Mouse (Mus musculus): ENCODE measurements around the gene Traf3ip3. TPM values are rescaled to one million over a fixed set of nuclear protein-coding genes. Genes with fewer than 3 reads are reported as not detected.

Traf3ip3 gene
- polyA plus RNA-seq, 1 experiment from 2014 or later: 1.2 TPM

DNA sequence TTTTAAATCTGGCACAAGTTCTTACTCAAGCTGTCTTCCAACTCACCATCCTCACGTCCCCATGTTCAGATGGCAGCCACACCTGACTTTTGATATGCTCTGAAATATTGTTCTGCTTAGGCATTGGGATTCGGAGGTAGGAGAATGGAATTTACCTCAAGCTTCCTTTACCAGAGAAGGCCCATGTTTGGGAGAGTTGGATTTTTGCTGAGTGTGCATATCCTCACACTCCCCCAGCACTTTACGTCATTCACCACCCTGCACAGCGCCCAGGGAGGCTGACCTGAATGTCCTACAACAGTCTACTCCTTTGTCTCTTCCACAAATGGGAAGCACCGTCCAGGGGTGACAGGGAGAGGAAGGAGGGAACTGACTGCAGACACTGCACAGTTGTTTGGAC, 18.9 kb upstream of the Traf3ip3 start:
- Histone ChIP-seq H3K27me3 (ENCODE audit: control insufficient read depth, insufficient read depth, low read length) (no peaks in the 10 kb centered on the region), H3K27ac (replicated peaks; ENCODE audit: low read depth, low read length) (no peak overlapping the region), H3K9ac (ENCODE audit: low read length) (no peak overlapping the region), H3K9me3 (ENCODE audit: control insufficient read depth, low read length) (no peaks in the 10 kb centered on the region), H3K36me3 (ENCODE audit: control insufficient read depth, insufficient read depth, low read length) (no peaks in the 10 kb centered on the region), H3K4me2 (ENCODE audit: low read depth, severe bottlenecking) (no peak overlapping the region), H3K4me1 (ENCODE audit: control insufficient read depth, insufficient read depth, low read length) (no peaks in the 10 kb centered on the region), H3K4me3 (ENCODE audit: low read depth, low read length) (no peak overlapping the region)
- WGBS: 83% methylated on average over 5 of the region's 5 CpGs
- DNase-seq (ENCODE audit: low spot score) (no peak), ATAC-seq (ENCODE audit: insufficient number of reproducible peaks, low FRiP score, low TSS enrichment, low read depth) (no peak)

DNA sequence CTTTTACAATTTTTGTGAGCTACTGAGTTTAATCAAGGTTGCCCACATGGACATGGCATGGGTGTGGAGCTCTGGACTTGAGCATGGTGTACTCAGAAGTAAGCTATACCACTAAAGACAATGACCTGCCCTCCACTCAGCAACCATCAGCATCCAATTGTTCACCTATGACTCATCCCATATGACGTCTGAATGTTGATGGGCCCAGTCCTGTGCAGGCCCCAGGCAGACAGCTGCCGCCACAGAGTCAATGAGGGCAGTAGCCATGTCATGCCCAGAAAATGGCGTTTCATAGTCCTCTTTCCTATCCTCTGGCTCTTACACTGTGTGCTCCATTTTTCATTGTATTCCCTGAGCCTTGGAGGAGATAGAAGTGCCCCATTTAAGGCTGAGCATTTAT, 14.5 kb upstream of the Traf3ip3 start:
- ATAC-seq (ENCODE audit: insufficient number of reproducible peaks, low FRiP score, low TSS enrichment, low read depth) (no peak), DNase-seq (ENCODE audit: low spot score) (no peak)
- Histone ChIP-seq H3K9ac (ENCODE audit: low read length) (no peak overlapping the region), H3K4me3 (ENCODE audit: low read depth, low read length) (no peak overlapping the region), H3K36me3 (ENCODE audit: control insufficient read depth, insufficient read depth, low read length) (no peaks in the 10 kb centered on the region), H3K27me3 (ENCODE audit: control insufficient read depth, insufficient read depth, low read length) (no peaks in the 10 kb centered on the region), H3K4me1 (ENCODE audit: control insufficient read depth, insufficient read depth, low read length) (no peaks in the 10 kb centered on the region), H3K9me3 (ENCODE audit: control insufficient read depth, low read length) (no peaks in the 10 kb centered on the region), H3K27ac (replicated peaks; ENCODE audit: low read depth, low read length) (no peak overlapping the region), H3K4me2 (ENCODE audit: low read depth, severe bottlenecking) (no peak overlapping the region)
- 71% methylated on average over 3 of the region's 3 CpGs for WGBS

DNA sequence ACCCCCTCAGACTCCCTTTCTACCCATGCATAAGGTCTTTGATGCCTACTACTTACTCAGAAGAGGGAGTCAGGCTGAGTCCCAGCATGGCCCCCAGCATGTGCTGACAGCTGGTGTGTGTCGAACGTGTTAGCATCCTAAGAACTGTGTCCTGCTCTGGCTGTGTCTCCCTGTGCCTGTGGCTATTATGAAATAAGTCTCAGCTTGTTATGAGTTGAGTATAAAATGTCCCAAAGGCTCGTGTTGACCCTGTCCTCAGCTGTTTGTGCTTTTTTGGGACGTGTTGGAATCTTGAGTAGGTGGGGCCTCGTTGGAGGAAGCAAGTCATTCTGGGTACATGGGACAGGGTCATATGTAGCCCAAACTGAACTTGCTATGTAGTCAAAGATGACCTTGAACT, 12.6 kb upstream of the Traf3ip3 start:
- WGBS: 76% methylated on average over 5 of the region's 5 CpGs
- DNase-seq (ENCODE audit: low spot score) (no peak), ATAC-seq (ENCODE audit: insufficient number of reproducible peaks, low FRiP score, low TSS enrichment, low read depth) (no peak)
- H3K27ac ChIP-seq (replicated peaks; ENCODE audit: low read depth, low read length): no peak overlapping the region
- no peaks in the 10 kb centered on the region for H3K27me3 ChIP-seq (ENCODE audit: control insufficient read depth, insufficient read depth, low read length)
- H3K36me3 ChIP-seq (ENCODE audit: control insufficient read depth, insufficient read depth, low read length): no peaks in the 10 kb centered on the region
- no peak overlapping the region for H3K4me2 ChIP-seq (ENCODE audit: low read depth, severe bottlenecking)
- H3K9ac ChIP-seq (ENCODE audit: low read length): no peak overlapping the region
- no peaks in the 10 kb centered on the region for H3K4me1 ChIP-seq (ENCODE audit: control insufficient read depth, insufficient read depth, low read length)
- no peaks in the 10 kb centered on the region for H3K9me3 ChIP-seq (ENCODE audit: control insufficient read depth, low read length)
- H3K4me3 ChIP-seq (ENCODE audit: low read depth, low read length): no peak overlapping the region

DNA sequence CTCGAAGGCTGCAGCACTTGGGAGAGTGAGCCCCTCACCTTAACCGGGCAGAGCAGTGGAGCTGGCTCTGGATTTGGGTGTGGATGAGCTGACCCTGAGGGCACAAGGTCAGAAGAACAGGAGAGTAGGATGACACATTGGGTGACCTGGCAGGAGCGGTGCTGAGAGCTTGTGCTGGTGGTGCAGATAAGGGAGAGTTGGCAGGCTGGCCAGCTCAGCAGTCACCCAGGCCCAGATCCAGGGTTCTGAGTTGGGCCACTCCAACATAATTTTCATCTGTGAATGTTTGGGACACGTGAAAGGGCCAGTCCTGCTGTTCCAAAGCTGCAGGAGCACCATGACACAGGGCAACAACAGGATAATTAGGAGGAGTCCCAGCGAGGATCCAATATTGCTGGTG, 9.9 kb upstream of the Traf3ip3 start:
- DNase-seq (ENCODE audit: low spot score): no peak
- no peaks in the 10 kb centered on the region for H3K9me3 ChIP-seq (ENCODE audit: control insufficient read depth, low read length)
- H3K27ac ChIP-seq (replicated peaks; ENCODE audit: low read depth, low read length): no peak overlapping the region
- 75% methylated on average over 5 of the region's 5 CpGs for WGBS
- H3K9ac ChIP-seq (ENCODE audit: low read length): no peak overlapping the region
- no peaks in the 10 kb centered on the region for H3K27me3 ChIP-seq (ENCODE audit: control insufficient read depth, insufficient read depth, low read length)
- H3K36me3 ChIP-seq (ENCODE audit: control insufficient read depth, insufficient read depth, low read length): no peaks in the 10 kb centered on the region
- ATAC-seq (ENCODE audit: insufficient number of reproducible peaks, low FRiP score, low TSS enrichment, low read depth): no peak
- H3K4me1 ChIP-seq (ENCODE audit: control insufficient read depth, insufficient read depth, low read length): no peaks in the 10 kb centered on the region
- H3K4me3 ChIP-seq (ENCODE audit: low read depth, low read length): no peak overlapping the region
- H3K4me2 ChIP-seq (ENCODE audit: low read depth, severe bottlenecking): no peak overlapping the region

DNA sequence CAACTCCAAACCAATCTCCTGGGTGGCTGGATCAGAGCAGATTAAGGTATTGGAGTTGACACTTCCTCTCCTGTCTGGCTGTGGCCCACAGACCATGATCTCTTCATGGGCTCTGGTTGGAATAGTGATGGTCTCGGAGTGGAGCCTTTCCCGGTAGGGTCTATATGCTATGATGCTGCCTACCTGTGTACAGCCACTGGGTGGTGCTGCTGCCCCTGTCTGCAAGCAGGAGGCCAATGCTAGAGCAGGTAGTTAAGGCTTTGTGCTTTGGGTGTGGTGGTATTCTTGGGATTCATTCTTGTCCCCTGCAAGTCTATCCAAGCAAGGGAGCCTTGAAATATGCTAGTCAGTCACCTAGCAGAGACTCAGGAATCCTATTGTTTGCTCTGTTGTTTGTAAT, 6.7 kb upstream of the Traf3ip3 start:
- Histone ChIP-seq H3K9me3 (ENCODE audit: control insufficient read depth, low read length) (no peaks in the 10 kb centered on the region), H3K27ac (replicated peaks; ENCODE audit: low read depth, low read length) (no peak overlapping the region), H3K4me1 (ENCODE audit: control insufficient read depth, insufficient read depth, low read length) (no peaks in the 10 kb centered on the region), H3K27me3 (ENCODE audit: control insufficient read depth, insufficient read depth, low read length) (no peaks in the 10 kb centered on the region), H3K9ac (ENCODE audit: low read length) (no peak overlapping the region), H3K36me3 (ENCODE audit: control insufficient read depth, insufficient read depth, low read length) (no peaks in the 10 kb centered on the region), H3K4me3 (ENCODE audit: low read depth, low read length) (no peak overlapping the region), H3K4me2 (ENCODE audit: low read depth, severe bottlenecking) (no peak overlapping the region)
- DNase-seq (ENCODE audit: low spot score): peak; percentile 55
- no peak for ATAC-seq (ENCODE audit: insufficient number of reproducible peaks, low FRiP score, low TSS enrichment, low read depth)
- 33% methylated on average over 2 of the region's 2 CpGs for WGBS

DNA sequence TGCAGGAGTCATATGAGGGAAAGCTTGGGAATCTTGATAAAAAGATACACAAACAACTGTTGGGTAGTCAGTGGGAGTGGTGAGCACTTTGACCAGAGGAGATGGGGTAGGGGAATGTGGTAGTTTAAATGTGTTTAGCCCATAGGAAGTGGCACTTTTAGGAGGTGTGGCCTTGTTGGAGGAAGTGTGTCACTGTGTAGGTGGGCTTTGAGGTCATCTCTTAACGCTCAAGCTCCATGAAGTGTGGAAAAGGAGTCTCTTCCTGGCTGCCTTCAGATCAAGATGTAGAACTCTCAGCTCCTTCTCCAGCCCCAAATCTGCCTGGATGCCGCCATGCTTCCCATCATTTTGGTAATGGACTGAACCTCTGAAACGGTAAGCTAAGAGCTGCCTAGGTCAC, 6.0 kb upstream of the Traf3ip3 start, which contains the start of gene Lamb3:
Gene Lamb3, plus strand, starts transcription at position 197 of the 400 bp plus-strand sequence.
- Histone ChIP-seq H3K36me3 (ENCODE audit: control insufficient read depth, insufficient read depth, low read length) (no peaks in the 10 kb centered on the region), H3K4me1 (ENCODE audit: control insufficient read depth, insufficient read depth, low read length) (no peaks in the 10 kb centered on the region), H3K9me3 (ENCODE audit: control insufficient read depth, low read length) (no peaks in the 10 kb centered on the region), H3K9ac (ENCODE audit: low read length) (no peak within 1 kb of the TSS), H3K27ac (replicated peaks; ENCODE audit: low read depth, low read length) (no peak within 1 kb of the TSS), H3K4me3 (ENCODE audit: low read depth, low read length) (no peak within 1 kb of the TSS), H3K4me2 (ENCODE audit: low read depth, severe bottlenecking) (no peak within 1 kb of the TSS), H3K27me3 (ENCODE audit: control insufficient read depth, insufficient read depth, low read length) (no peaks in the 10 kb centered on the region)
- DNase-seq (ENCODE audit: low spot score) (no peak), ATAC-seq (ENCODE audit: insufficient number of reproducible peaks, low FRiP score, low TSS enrichment, low read depth) (no peak)
- 84% methylated on average over 3 of the region's 3 CpGs for WGBS

DNA sequence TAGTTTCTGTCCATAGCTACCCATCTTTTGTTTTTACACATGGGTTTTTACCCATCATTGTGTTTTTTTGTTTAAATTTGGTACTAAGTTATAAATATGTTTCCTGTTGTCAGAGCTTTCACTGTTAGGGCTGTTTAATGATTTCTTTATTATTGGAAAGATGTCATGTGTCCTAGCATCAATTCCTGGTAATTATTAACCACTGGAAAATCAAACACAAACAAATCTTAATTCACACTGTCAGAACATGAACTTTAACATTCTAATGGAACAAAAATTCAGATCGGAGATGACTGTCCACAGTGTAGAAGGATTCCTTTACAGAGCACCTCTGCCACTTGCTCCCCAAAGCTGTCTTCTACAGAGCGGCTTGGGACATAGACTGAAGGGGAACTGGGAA, 3.9 kb upstream of the Traf3ip3 start:
- ATAC-seq (ENCODE audit: insufficient number of reproducible peaks, low FRiP score, low TSS enrichment, low read depth) (no peak), DNase-seq (ENCODE audit: low spot score) (no peak)
- Histone ChIP-seq H3K9me3 (ENCODE audit: control insufficient read depth, low read length) (no peaks in the 10 kb centered on the region), H3K27me3 (ENCODE audit: control insufficient read depth, insufficient read depth, low read length) (no peaks in the 10 kb centered on the region), H3K4me3 (ENCODE audit: low read depth, low read length) (no peak overlapping the region), H3K4me1 (ENCODE audit: control insufficient read depth, insufficient read depth, low read length) (no peaks in the 10 kb centered on the region), H3K36me3 (ENCODE audit: control insufficient read depth, insufficient read depth, low read length) (no peaks in the 10 kb centered on the region), H3K27ac (replicated peaks; ENCODE audit: low read depth, low read length) (no peak overlapping the region), H3K4me2 (ENCODE audit: low read depth, severe bottlenecking) (no peak overlapping the region), H3K9ac (ENCODE audit: low read length) (no peak overlapping the region)
- 90% methylated on average over 2 of the region's 2 CpGs for WGBS

DNA sequence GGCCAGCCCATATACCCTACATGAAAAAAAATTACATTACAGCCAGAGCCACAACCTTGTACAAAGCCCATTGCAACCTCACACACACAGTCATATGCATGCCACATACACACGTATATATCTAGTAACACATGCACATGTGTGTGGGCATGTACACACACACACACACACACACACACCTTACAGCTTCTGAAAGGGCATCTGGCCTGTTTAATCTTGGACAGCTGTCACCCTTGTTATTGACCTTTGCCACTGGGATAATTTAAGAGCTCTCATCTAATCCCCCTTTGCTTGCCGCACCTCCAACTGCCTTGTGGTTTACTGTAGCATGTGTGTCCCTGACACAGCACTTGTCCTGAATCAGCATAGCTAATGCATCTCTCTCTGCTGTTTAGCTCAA, 2.3 kb upstream of the Traf3ip3 start:
- Histone ChIP-seq H3K4me3 (ENCODE audit: low read depth, low read length) (no peak overlapping the region), H3K9ac (ENCODE audit: low read length) (no peak overlapping the region), H3K27me3 (ENCODE audit: control insufficient read depth, insufficient read depth, low read length) (no peaks in the 10 kb centered on the region), H3K9me3 (ENCODE audit: control insufficient read depth, low read length) (no peaks in the 10 kb centered on the region), H3K27ac (replicated peaks; ENCODE audit: low read depth, low read length) (no peak overlapping the region), H3K4me1 (ENCODE audit: control insufficient read depth, insufficient read depth, low read length) (no peaks in the 10 kb centered on the region), H3K36me3 (ENCODE audit: control insufficient read depth, insufficient read depth, low read length) (no peaks in the 10 kb centered on the region), H3K4me2 (ENCODE audit: low read depth, severe bottlenecking) (no peak overlapping the region)
- DNase-seq (ENCODE audit: low spot score) (no peak), ATAC-seq (ENCODE audit: insufficient number of reproducible peaks, low FRiP score, low TSS enrichment, low read depth) (no peak)
- 40% methylated on average over 2 of the region's 2 CpGs for WGBS

DNA sequence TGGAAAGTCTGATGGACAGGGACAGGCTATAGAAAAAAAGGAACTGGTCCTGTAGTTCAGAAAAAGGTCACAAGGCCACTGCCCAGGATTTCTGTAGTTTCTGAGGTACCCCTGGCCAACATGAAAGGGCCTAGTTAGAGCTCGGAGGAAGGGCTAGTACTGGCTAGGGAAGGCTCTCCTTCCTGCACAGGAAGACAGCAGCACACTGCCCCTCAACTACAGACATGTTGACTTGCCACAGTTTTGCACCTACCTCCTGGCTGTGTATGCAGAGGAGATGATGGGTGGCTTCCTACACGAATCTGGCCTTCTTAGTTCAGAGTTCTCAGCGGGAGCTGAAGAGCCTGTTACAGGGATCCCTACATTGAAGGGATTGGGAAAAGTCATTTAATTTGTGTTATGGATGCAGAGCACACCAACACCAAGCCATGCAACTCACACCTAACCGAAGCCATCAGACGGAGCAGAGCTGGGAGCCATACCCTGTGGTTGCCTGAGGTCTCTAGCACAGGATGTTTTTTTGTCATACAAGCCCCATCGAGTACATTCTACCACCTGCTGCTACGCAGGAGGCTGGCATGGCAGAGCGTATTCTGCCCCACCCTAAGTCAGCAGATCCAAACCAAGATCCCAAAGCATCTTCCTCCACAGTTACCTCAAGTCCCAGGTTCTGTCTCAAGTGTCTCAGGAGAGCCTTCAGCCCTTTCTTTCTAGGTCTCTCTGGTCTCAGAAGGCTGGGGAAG, 692 bp downstream of the Traf3ip3 start:
- H3K4me2 ChIP-seq (ENCODE audit: low read depth, severe bottlenecking): no peak overlapping the region
- 86% methylated on average over 8 of the region's 8 CpGs for WGBS
- DNase-seq (ENCODE audit: low spot score): no peak
- no peaks in the 10 kb centered on the region for H3K9me3 ChIP-seq (ENCODE audit: control insufficient read depth, low read length)
- ATAC-seq (ENCODE audit: insufficient number of reproducible peaks, low FRiP score, low TSS enrichment, low read depth): no peak
- H3K27me3 ChIP-seq (ENCODE audit: control insufficient read depth, insufficient read depth, low read length): no peaks in the 10 kb centered on the region
- H3K36me3 ChIP-seq (ENCODE audit: control insufficient read depth, insufficient read depth, low read length): no peaks in the 10 kb centered on the region
- no peaks in the 10 kb centered on the region for H3K4me1 ChIP-seq (ENCODE audit: control insufficient read depth, insufficient read depth, low read length)
- H3K4me3 ChIP-seq (ENCODE audit: low read depth, low read length): no peak overlapping the region
- H3K27ac ChIP-seq (replicated peaks; ENCODE audit: low read depth, low read length): no peak overlapping the region
- H3K9ac ChIP-seq (ENCODE audit: low read length): no peak overlapping the region
